Mouse (Mus musculus) C2C12 (cell line): ENCODE data around the gene Rab19.

Experiments used
- CEBPB ChIP-seq: IDR thresholded peaks from one replicate; pipeline ENCODE4 v1.6.1; 2011; ENCODE audit warnings: low read depth, mild to moderate bottlenecking, control low read depth, moderate library complexity
- CTCF ChIP-seq: IDR thresholded peaks from one replicate; pipeline ENCODE4 v1.5.1; 2011; ENCODE audit not compliant: control insufficient read depth, insufficient read depth, insufficient read length
- MAX ChIP-seq: IDR thresholded peaks from one replicate; pipeline ENCODE4 v1.6.1; 2011; ENCODE audit warnings: mild to moderate bottlenecking, control low read depth
- MYOD1 ChIP-seq: IDR thresholded peaks from one replicate; pipeline ENCODE4 v1.6.1; 2011; ENCODE audit warnings: low read depth; ENCODE audit not compliant: control insufficient read depth, insufficient read length
- MYOG ChIP-seq: IDR thresholded peaks from one replicate; pipeline ENCODE4 v1.6.1; 2011; ENCODE audit not compliant: control insufficient read depth, insufficient read length; ENCODE audit errors: extremely low read depth
- USF1 ChIP-seq: IDR thresholded peaks from one replicate; pipeline ENCODE4 v1.6.1; 2011; ENCODE audit warnings: low read depth, mild to moderate bottlenecking, control low read depth, moderate library complexity

DNA sequence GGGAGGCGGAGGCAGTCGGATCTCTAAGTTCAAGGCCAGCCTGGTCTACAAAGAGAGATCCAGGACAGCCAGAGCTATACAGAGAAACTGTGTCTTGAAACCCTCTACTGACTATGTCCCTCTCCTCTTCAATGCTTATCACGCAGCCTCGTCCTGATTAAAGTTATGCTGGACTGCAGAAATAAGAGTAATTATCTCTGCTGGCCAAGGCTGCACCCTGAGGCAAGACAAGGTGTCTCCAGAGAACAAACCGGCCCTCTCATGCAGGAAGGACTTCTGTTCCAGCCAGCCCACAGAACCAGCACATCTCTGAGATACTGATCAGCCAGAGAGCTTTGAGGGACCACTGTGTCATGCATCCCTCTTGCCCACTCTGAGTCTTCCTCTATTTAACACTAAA lies 54.9 kb downstream of the Rab19 start:
- no peak for TF ChIP-seq CTCF
- TF ChIP-seq MAX = no peak
- no peak for TF ChIP-seq USF1
- TF ChIP-seq MYOD1 = no peak
- TF ChIP-seq CEBPB = no peak
- no peak for TF ChIP-seq MYOG
